Mouse (Mus musculus): ENCODE data around the gene Rpa2.
"Not testable (repeated sequence)": the region's sequence is repeated elsewhere in the genome, so short reads cannot be mapped to it uniquely, and the experiment has no call there.

Rpa2 gene

GRCm38 (mm10) chr4:132762602-132763001 is 5.5 kb upstream of the Rpa2 start:
- in situ Hi-C loops (cut with MboI, MseI): no loop called here

GRCm38 (mm10) chr4:132763125-132763524 is 5.0 kb upstream of the Rpa2 start:
- in situ Hi-C loops (cut with MboI, MseI): not testable (repeated sequence)

DNA sequence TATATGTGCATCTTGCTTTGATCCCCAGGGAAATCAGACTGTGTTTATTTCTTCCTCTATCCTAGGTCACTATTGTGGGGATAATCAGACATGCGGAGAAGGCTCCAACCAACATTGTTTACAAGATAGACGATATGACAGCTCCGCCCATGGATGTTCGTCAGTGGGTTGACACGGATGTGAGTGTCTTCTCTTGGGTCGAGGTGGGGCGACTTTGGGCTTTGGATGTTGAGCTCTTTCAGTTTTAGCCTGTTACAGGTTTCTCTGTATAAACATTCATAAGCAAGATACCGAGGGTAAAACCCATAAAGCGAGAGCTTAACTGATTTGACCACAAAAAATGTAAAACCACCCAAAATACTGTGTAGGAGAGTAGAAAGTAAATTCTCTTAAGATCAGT is 3.6 kb downstream of the Rpa2 start:
- in situ Hi-C loops (cut with MboI, MseI): no loop called here

- in situ Hi-C loops (cut with MboI, MseI): loop anchor here (5.0 kb wide), 1 partner anchor 52 kb away; no protein-coding TSS in a partner anchor
Observed at GRCm38 (mm10) chr4:132774905-132775304, 6.8 kb downstream of the Rpa2 start.

DNA sequence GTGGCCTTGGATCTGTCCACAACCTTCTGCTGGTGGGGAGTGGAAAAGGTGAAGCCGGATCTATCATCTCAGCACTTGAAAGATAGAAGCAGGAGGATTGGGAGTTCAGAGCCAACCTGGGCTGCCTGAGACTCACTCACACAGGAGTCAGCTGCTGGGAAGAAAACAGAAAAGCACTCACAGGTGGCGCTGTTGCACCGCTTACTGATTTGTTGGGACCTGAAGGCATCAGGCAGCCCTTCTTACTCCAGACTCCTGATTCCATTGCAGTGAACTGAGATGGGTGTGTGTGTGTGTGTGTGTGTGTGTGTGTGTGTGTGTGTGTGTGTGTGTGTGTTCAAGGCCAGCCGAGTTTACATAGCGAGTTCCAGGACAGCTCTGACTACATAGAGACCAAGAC is 8.6 kb downstream of the Rpa2 start:
- in situ Hi-C loops (cut with MboI, MseI): loop anchor here (5.0 kb wide), 1 partner anchor 51 kb away; no protein-coding TSS in a partner anchor

DNA sequence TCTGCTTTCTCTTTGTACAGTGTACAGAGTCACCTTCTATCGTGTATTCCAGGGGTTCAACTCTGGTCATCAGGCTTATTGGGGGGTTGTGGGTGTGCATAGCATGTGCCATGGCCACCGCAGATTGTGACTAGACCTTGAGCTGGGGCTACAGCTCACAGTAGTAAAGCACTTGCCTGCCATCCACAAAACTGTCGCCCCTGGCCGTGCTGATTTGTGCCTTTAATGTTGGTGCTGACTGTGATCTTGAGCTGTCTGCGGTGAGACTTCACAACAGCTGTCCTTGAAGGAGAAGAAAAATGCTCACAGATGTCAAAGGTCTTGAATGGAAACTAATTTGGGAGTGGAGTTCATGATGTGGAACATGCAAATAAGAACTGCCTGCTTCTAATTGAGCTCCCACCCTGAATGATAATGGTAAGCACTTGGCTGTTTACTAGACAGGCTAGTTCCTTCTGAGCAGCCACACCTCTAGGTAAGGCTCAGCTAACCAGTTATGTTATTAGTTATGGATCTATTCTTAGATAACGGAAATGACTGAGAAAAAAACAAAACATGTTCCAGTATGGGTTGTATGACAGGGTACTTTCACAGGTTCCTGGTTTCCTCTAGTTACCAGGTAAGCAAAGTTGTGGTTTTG is 10.6 kb downstream of the Rpa2 start:
- in situ Hi-C loops (cut with MboI, MseI): loop anchor here (5.0 kb wide), 1 partner anchor 49 kb away; no protein-coding TSS in a partner anchor

GRCm38 (mm10) chr4:132780288-132780687 is 12.2 kb downstream of the Rpa2 start:
- in situ Hi-C loops (cut with MboI, MseI): no loop called here

- in situ Hi-C loops (cut with MboI, MseI): no loop called here
Observed at GRCm38 (mm10) chr4:132783732-132784131, 15.6 kb downstream of the Rpa2 start.

GRCm38 (mm10) chr4:132785228-132785627 is 17.1 kb downstream of the Rpa2 start:
- in situ Hi-C loops (cut with MboI, MseI): no loop called here

GRCm38 (mm10) chr4:132789731-132790130 is 21.6 kb downstream of the Rpa2 start:
- in situ Hi-C loops (cut with MboI, MseI): no loop called here

- in situ Hi-C loops (cut with MboI, MseI): not testable (repeated sequence)
Observed at GRCm38 (mm10) chr4:132793322-132794004, 25.3 kb downstream of the Rpa2 start.

DNA sequence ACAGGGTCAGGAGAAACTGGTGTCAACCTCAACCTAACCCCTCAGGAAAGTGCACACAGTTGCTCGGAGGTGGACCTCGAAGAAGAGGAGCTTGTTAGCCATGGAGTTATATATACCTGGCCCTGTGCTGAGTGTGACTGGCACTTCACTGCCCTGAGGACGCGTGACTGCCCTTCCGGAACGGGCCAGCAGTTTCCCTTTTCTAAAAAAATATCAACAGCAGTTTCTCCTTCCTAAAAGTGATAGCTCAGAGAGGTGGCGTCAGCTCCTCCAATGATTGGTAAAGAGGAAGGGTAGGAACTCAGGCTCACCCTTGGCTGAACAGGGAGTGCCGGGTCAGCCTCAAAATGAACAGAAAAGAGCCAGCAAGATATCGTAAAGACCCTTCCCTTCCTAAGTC is 25.9 kb downstream of the Rpa2 start:
- in situ Hi-C loops (cut with MboI, MseI): no loop called here

GRCm38 (mm10) chr4:132794760-132795159 is 26.6 kb downstream of the Rpa2 start:
- in situ Hi-C loops (cut with MboI, MseI): no loop called here

DNA sequence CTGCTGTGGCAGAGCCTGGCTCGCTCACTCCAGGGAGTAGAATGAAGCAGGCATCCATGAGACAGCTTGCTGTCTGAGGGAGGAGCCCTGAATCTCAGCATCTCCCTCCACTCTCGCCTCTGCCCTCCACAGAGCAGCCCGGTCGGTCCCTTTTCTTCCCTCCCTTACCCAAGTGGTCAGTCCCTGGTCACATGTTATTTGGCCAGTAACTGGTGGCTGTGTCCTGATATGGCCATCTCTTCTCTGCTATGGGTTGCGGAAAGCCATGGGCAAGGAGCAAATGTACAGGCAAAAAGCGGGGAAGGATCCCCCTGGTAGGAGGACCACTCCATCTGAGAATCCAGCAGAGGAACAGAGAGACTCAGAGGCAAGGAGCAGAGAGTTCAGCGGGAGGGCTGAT is 27.0 kb downstream of the Rpa2 start:
- in situ Hi-C loops (cut with MboI, MseI): no loop called here

DNA sequence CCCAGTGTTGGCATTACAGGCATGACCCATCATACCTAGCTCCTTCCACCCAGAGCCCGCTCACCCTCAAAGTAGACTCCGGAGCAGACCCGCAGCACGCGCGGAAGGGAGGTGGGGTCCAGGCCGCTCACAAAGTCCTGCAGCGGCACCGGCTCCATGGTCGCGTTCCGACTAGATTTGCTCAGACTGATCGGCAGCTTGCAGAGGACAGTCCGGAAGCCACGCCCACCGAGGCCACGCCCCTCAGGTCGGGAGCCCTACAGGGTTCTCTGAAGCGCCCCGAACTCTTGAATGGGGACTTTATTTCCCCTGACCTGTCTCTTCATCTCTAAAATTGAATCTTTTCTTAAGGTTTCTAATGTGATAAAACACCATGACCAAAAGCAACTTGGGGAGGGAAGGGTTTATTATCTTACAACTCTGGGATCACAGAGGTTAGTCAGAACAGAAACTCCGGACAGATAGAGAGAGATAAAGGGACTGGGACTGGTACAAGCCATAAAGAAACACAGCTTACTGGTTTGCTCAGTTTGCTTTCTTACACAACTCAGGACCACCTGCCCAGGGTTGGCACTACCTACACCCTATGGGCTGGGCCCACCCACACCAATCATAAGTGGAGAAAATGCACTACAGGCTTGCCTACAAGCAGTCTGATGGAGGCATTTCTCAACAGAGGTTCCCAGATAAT is 28.2 kb downstream of the Rpa2 start, which contains the start of gene Themis2:
Themis2 (minus strand) TSS at position 192 of the 691 bp plus-strand sequence.
- in situ Hi-C loops (cut with MboI, MseI): no loop called here

DNA sequence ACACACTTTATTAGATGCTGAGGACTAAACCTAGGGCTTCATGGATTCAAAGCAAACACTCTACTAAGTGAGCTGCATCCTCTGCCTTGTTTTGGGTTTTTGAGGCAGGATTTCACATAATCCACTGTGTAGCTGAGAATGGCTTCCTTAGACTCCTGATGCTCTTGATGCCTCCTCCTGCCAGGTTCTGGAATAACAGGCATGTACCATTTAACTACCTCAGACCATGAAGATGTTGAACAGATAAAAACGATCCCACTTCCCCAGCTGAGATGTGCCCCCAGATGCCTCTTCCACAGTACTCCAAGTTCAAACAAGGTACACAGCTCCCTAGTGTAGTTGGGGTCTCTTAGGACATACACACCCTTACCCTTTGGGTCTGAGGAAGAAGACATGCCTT is 29.3 kb downstream of the Rpa2 start:
- in situ Hi-C loops (cut with MboI, MseI): no loop called here

- in situ Hi-C loops (cut with MboI, MseI): no loop called here
Observed at GRCm38 (mm10) chr4:132798028-132798427, 29.9 kb downstream of the Rpa2 start.

DNA sequence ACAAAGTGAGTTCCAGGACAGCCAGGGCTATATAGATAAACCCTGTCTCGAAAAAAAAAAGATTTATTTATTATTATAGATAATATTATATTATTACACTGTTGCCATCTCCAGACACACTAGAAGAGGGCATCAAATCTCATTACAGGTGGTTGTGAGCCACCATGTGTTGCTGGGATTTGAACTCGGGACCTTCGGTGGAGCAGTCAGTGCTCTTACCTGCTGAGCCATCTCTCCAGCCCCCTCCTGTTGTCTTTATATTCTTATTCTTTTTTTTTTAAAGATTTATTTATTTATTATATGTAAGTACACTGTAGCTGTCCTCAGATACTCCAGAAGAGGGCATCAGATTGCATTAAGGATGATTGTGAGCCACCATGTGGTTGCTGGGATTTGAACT is 30.5 kb downstream of the Rpa2 start:
- in situ Hi-C loops (cut with MboI, MseI): not testable (repeated sequence)

GRCm38 (mm10) chr4:132799845-132800244 is 31.7 kb downstream of the Rpa2 start:
- in situ Hi-C loops (cut with MboI, MseI): no loop called here

DNA sequence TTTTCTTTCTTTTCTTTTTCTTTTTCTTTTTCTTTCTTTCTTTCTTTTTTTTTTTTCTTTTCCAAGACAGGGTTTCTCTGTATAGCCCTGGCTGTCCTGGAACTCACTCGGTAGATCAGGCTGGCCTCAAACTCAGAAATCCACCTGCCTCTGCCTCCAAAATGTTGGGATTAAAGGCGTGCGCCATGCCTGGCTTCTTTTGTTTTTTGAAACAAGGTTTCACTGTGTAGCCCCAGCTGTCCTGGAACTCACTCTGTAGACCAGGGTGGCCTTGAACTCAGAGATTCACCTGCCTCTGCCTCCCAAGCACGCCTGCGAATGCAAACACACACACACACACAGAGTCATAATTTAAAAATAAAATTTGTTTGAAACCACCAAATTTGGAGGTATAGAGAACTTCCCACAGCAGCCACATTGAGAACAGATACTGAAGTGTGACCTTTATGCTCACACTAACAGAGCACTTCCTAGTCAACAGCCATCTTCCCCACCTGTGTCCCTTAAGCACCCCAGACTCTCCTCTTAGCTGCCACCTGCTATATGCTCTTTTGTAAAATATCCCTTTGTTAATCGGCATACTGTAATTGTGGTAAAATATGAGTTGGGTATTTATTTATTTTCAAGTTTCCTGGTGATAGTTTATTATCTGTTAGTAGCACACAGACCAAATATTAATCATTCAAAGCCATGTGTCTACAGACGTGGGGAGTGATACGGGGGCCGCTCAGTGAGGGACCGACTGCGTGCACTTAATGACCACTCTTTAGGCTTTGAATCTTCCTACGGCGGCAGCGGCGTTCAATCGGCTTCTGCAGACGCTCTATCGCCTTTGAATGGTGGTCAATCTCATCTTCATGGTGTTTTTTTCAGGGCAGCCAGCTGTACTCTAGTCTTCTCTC is 33.3 kb downstream of the Rpa2 start:
- in situ Hi-C loops (cut with MboI, MseI): no loop called here

DNA sequence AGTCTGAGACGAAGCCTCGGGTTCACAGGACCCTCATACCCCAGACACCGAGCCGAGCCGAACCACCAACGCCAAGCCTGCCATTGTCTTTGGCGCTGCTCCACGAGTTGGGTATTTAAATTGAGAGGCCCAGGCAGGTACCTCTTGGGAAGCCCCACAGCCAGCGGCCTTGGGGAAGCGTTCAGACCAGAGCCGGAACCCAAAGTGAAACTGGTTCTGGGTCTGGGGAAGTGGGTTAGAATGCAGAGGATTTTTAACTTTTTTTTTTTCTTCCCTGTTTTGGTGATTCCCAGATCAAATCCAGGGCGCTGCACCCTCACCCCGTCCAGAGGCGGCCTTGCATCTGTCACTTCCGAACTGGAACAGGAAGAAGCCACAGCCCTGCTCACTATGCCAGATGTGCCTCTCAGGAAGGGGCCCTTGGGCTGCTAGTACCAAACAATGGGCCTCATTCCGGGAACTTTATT is 34.1 kb downstream of the Rpa2 start:
- in situ Hi-C loops (cut with MboI, MseI): no loop called here
